Mouse (Mus musculus) limb, embryonic 10.5 days (tissue): ENCODE measurements at regions not wholly inside any gene's neighbourhood (a gene's known extent, or its start where the extent isn't known, plus 50 kb on each side); places are given as distances from the start of the nearest gene placed in this dataset.

ENCODE experiments used
- DNase-seq: peaks from one replicate; pipeline ENCODE4 v3.0.0-alpha.2; 2017; ENCODE audit warnings: low spot score
- H3K27ac ChIP-seq: fragments of 300-500 bp; sonication (generic); 2 replicates; pipeline ENCODE4 v1.5.1; 2016; ENCODE audit warnings: mild to moderate bottlenecking
- H3K27me3 ChIP-seq: fragments of 300-500 bp; sonication (generic); 2 replicates; pipeline ENCODE4 v1.6.1; 2016; ENCODE audit warnings: low read depth, mild to moderate bottlenecking; ENCODE audit not compliant: poor library complexity, severe bottlenecking
- H3K36me3 ChIP-seq: fragments of 300-500 bp; sonication (generic); 2 replicates; pipeline ENCODE4 v1.6.1; 2016; ENCODE audit warnings: mild to moderate bottlenecking, moderate library complexity
- H3K4me1 ChIP-seq: fragments of 300-500 bp; sonication (generic); 2 replicates; pipeline ENCODE4 v1.6.1; 2016
- H3K4me3 ChIP-seq: fragments of 300-500 bp; sonication (generic); 2 replicates; pipeline ENCODE4 v1.5.1; 2016; ENCODE audit warnings: mild to moderate bottlenecking, moderate library complexity
- H3K9me3 ChIP-seq: fragments of 300-500 bp; sonication (generic); replicated peaks from 2 replicates; pipeline ENCODE4 v1.6.1; 2016; ENCODE audit warnings: mild to moderate bottlenecking
- WGBS: fragments of 180-500 bp; shearing (Covaris S2); methylation state at CpG from one replicate; pipeline ENCODE4 v1.1.7; 2016; 5-methylcytosine and 5-hydroxymethylcytosine counted together

DNA sequence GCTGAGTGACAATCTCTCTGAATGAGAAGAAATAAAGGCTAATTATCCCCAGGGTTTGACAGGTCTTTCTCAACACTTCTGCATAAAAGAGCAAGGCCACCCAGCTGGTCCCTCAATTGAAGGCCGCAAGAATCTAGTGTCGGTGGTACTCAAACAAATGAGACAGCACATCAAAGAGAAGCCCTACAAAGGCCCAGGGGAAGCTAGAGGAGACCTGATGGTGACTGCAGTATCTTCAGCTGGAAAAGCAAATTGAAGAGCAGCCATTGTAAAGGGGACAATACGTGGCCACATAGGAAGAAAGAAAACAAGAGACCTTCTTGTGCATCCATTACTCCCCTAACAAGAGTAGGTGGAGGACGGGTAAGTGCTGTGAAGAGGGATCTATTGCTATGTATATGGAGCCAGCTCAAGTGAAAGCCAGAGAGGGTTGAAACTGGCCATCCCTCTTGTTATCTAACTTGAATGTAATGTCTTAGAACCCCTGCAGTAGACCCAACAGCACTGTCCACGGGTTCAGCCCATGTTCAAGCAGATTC is 58.8 kb upstream of the Tns3 start:
- Histone ChIP-seq H3K9me3 (no peaks in the 10 kb centered on the region), H3K4me3 (no peak overlapping the region), H3K27me3 (no peaks in the 10 kb centered on the region), H3K27ac (peak overlapping the region; percentile 30), H3K36me3 (no peaks in the 10 kb centered on the region), H3K4me1 (peaks cover 14% of the 10 kb centered on the region)
- 17% methylated on average over 5 of the region's 5 CpGs for WGBS
- peak; percentile 30 for DNase-seq

DNA sequence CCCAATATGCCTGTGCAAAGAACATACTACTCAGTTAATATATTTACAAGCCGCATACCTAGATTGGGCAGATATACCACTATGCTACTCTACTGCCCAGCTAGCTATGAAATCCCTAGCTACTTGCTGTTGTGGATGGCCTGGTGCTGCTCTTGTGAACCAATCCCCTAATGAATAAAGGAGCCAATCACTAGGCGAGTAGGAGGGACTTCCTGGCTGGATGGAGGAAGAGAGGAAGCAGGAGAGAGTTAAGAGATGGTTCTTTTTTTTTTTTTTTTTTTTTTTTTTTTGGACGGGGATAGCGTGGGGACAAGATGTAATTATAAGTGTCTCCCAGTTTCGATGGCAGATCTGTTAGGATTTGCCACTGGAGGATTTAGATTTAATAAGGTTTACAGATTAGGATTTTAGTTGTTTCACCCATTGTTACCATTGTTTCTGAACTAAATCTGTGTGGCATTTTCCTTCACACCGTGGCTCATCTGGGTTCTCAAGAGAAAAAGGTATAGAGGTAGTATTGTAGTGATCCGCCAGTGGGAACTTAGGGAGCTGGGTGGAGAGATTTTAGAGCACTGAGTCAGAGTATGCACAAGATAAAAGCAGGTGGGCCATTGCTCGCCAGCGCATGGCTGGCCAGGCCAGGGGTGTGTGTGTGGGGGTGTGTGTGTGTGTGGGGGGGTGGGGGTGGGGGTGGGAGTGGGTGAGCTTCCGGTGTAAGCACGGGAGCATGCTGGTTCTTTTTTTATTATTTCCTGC is 55.1 kb upstream of the Tns3 start:
- H3K27me3 ChIP-seq: no peaks in the 10 kb centered on the region
- peak; percentile 20 for DNase-seq
- peaks cover 37% of the 10 kb centered on the region for H3K4me1 ChIP-seq
- H3K4me3 ChIP-seq: no peak overlapping the region
- H3K36me3 ChIP-seq: no peaks in the 10 kb centered on the region
- 92% methylated on average over 11 of the region's 11 CpGs for WGBS
- H3K9me3 ChIP-seq: no peaks in the 10 kb centered on the region
- no peak overlapping the region for H3K27ac ChIP-seq

DNA sequence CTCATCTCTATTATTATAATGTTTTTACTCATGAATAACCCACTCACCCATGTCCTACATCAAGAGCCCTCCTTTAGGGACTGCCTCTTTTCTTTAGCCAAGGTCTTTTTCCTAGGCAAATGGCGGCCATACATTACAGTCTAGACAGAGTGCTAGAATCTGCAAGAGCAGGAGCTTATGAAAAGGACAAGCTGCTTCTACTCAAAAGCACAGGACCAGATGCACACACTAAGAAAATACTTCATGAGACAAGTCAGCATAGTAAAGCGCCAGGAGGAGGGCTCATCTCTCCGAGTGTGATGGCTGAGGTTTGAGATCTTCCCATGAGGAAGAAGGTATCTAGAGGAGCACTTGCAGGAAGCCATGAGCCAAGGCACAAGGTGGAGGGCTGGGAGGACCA is 53.4 kb upstream of the Tns3 start:
- peak; percentile 19 for DNase-seq
- Histone ChIP-seq H3K9me3 (no peaks in the 10 kb centered on the region), H3K4me3 (no peak overlapping the region), H3K4me1 (peaks cover 27% of the 10 kb centered on the region), H3K27ac (no peak overlapping the region), H3K36me3 (no peaks in the 10 kb centered on the region), H3K27me3 (no peaks in the 10 kb centered on the region)
- WGBS: 88% methylated on average over 3 of the region's 3 CpGs

DNA sequence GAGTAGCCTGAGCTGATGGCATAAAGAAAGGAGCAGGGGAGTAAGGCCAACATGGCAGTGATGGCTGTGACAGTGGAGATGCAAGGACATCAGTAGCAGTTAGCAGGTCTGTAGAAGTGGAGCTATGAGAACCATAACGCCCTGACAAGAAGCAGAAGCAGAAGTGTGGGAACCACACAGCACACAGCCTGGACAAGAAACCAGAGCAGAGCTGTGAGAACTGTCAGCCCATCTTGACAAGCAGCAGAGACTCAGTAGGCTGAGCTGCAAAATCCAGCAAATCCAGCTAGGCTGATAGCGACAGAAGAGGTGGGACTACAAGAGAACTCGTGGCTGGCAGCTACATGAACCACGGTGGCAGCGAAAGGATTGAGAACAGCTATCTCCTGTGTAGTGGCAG is 52.5 kb upstream of the Tns3 start:
- H3K36me3 ChIP-seq: no peaks in the 10 kb centered on the region
- H3K27me3 ChIP-seq: no peaks in the 10 kb centered on the region
- peaks cover 27% of the 10 kb centered on the region for H3K4me1 ChIP-seq
- H3K9me3 ChIP-seq: no peaks in the 10 kb centered on the region
- peak overlapping the region; percentile 1; the same call in 1 of the 2 replicates for H3K27ac ChIP-seq
- DNase-seq: no peak
- no peak overlapping the region for H3K4me3 ChIP-seq
- 73% methylated on average over 5 of the region's 5 CpGs for WGBS

DNA sequence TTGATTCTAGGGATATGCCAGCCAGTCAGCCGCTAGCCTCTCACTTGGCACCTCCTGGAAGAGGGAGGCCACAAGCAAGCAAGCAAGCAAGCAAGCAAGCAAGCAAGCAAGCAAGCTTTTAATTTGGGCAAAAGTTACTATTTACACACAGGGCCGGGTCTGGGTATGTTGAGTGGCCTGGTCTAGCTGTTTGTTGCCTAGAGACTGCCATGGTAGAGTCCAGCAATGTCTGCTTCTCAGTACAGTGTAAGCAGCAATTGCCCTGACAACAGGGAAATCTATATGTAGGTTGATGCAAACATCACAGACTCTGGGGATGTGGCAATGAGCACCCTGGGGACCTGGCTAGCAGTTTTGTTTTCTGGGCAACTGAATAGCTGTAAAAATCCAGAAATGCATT is 51.4 kb upstream of the Tns3 start:
- peak; percentile 28 for DNase-seq
- no peaks in the 10 kb centered on the region for H3K27me3 ChIP-seq
- peak overlapping the region; percentile 66; the same call in 1 of the 2 replicates for H3K27ac ChIP-seq
- no peaks in the 10 kb centered on the region for H3K36me3 ChIP-seq
- no peak overlapping the region for H3K4me3 ChIP-seq
- H3K9me3 ChIP-seq: no peaks in the 10 kb centered on the region
- WGBS: 85% methylated on average over 2 of the region's 2 CpGs
- H3K4me1 ChIP-seq: peaks cover 29% of the 10 kb centered on the region
